Mouse (Mus musculus): ENCODE data around the gene Guca1b. TPM values are rescaled to one million over a fixed set of nuclear protein-coding genes. Genes with fewer than 3 reads are reported as not detected.
"Not testable (repeated sequence)": the region's sequence is repeated elsewhere in the genome, so short reads cannot be mapped to it uniquely, and the experiment has no call there.

The Guca1b gene
- polyA plus RNA-seq, 1 experiment from 2014 or later, result 0.85 TPM

DNA sequence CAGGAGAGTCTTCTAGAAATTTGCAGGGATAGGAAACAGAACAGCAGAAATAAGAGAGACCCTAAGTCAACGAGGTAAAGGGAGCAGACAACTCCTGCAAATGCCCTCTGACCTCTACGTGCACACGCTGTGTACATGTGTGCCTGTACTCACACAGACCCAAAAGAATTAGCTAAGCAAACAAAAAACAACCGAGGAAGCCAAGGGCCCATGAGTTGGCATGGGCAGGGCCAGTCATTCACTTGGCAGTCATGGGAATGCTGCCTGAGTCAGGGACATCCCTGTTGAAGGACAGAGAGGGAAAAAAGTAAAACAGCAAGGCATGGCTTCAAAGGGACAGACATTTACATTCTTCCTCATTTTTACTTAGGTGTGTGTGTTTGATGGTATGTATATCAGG, 1.9 kb upstream of the Guca1b start:
- no peak overlapping the region for H3K27ac ChIP-seq
- no peaks in the 10 kb centered on the region for H3K4me1 ChIP-seq
- no peak overlapping the region for H3K9ac ChIP-seq
- no peak overlapping the region for H3K4me2 ChIP-seq (replicated peaks)
- 90% methylated on average over 4 of the region's 4 CpGs for WGBS
- peaks cover 9% of the 10 kb centered on the region; the same call in 1 of the 2 replicates for H3K9me3 ChIP-seq
- peaks cover 25% of the 10 kb centered on the region for H3K36me3 ChIP-seq
- no peaks in the 10 kb centered on the region for H3K27me3 ChIP-seq (replicated peaks)
- H3K4me3 ChIP-seq, result no peak overlapping the region
- no peak for ATAC-seq (ENCODE audit: low FRiP score, low read depth)

- H3K27ac ChIP-seq, result no peak overlapping the region
- 88% methylated on average over 3 of the region's 3 CpGs for WGBS
- no peak for ATAC-seq (ENCODE audit: low FRiP score, low read depth)
- peaks cover 9% of the 10 kb centered on the region; the same call in 1 of the 2 replicates for H3K9me3 ChIP-seq
- no peak overlapping the region for H3K4me2 ChIP-seq (replicated peaks)
- no peaks in the 10 kb centered on the region; the same call in 1 of the 2 replicates for H3K27me3 ChIP-seq (replicated peaks)
- H3K4me1 ChIP-seq, result no peaks in the 10 kb centered on the region
- H3K9ac ChIP-seq, result no peak overlapping the region
- H3K36me3 ChIP-seq, result peaks cover 19% of the 10 kb centered on the region
- H3K4me3 ChIP-seq, result no peak overlapping the region
These were observed 1.1 kb upstream of the Guca1b start for GRCm38 (mm10) chr17:47384064-47384463.

DNA sequence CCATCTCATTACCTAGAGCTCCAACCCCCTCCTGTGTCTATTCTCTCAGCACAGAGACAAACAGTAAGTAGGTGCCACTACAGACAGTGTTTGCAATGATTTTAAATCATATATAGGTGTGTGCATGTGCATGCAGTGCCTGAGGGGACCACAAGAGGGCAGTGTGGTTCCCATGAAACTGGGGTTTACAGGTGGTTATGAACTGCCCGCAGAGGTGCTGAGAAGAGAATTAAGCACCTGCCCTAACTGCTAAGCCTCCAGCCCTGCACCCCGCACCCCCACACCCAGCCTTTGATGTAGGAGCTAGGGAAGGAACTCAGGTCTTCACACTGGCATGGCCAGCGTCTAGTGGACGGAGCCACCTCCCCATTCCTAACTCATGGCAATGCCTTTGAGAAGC, 1.5 kb downstream of the Guca1b start:
- 57% methylated on average over 4 of the region's 4 CpGs for WGBS
- no peak overlapping the region for H3K4me2 ChIP-seq (replicated peaks)
- no peak overlapping the region for H3K9ac ChIP-seq
- no peak overlapping the region for H3K27ac ChIP-seq
- H3K4me3 ChIP-seq, result no peak overlapping the region
- no peak for ATAC-seq (ENCODE audit: low FRiP score, low read depth)
- no peaks in the 10 kb centered on the region for H3K4me1 ChIP-seq
- peaks cover 9% of the 10 kb centered on the region; the same call in 1 of the 2 replicates for H3K9me3 ChIP-seq
- H3K36me3 ChIP-seq, result peaks cover 4% of the 10 kb centered on the region
- no peaks in the 10 kb centered on the region; the same call in 1 of the 2 replicates for H3K27me3 ChIP-seq (replicated peaks)

DNA sequence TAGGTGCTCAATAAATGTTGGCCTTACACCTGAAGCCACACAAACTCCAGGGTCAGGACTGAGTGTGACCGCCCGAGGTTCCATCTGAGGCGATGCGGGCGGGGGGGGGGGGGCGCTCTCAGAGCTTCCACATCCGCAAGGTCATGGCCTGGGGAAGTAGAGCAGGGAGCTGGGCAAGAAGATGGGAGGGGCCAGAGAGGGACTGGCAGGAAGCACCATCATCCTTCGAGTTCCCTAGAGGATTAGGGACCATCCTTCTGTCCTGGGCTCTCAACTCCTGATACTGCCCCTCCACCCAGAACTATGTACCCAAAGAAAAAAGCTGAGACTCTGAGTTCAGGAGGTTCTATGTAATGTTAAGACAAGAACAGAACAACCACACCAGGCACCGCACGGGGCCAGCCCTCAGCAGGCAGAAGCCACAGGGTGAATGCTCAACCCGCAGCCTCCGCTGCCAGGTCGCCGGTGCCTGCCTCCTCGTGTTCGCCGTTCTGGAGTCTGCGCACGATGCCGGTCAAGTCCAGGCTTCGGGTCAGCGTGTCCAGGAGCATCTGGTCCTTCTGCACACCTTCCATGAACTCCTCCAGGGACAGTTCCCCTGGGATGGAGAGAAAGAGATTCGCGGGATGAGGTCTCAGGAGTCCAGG, 9.2 kb downstream of the Guca1b start:
- peaks cover 9% of the 10 kb centered on the region; the same call in 1 of the 2 replicates for H3K4me1 ChIP-seq
- no peak overlapping the region for H3K27ac ChIP-seq
- 23% methylated on average over 24 of the region's 24 CpGs for WGBS
- peak overlapping the region; percentile 14; the same call in 1 of the 2 replicates for H3K4me3 ChIP-seq
- H3K9ac ChIP-seq, result no peak overlapping the region; the same call in 1 of the 2 replicates
- H3K4me2 ChIP-seq (replicated peaks), result peak overlapping the region; percentile 50
- H3K27me3 ChIP-seq (replicated peaks), result peaks cover 16% of the 10 kb centered on the region
- no peaks in the 10 kb centered on the region for H3K36me3 ChIP-seq
- ATAC-seq (ENCODE audit: low FRiP score, low read depth), result no peak
- H3K9me3 ChIP-seq, result no peaks in the 10 kb centered on the region

- Histone ChIP-seq H3K4me2 (replicated peaks) (peak overlapping the region; percentile 50), H3K27me3 (replicated peaks) (peaks cover 16% of the 10 kb centered on the region), H3K9ac (no peak overlapping the region), H3K4me3 (peak overlapping the region; percentile 20; the same call in 1 of the 2 replicates), H3K9me3 (no peaks in the 10 kb centered on the region), H3K36me3 (no peaks in the 10 kb centered on the region), H3K27ac (no peak overlapping the region), H3K4me1 (peaks cover 9% of the 10 kb centered on the region; the same call in 1 of the 2 replicates)
- ATAC-seq (ENCODE audit: low FRiP score, low read depth), result peak; percentile 72
- 4% methylated on average over 19 of the region's 20 CpGs for WGBS
These were observed 10.3 kb downstream of the Guca1b start for GRCm38 (mm10) chr17:47395376-47395913.

DNA sequence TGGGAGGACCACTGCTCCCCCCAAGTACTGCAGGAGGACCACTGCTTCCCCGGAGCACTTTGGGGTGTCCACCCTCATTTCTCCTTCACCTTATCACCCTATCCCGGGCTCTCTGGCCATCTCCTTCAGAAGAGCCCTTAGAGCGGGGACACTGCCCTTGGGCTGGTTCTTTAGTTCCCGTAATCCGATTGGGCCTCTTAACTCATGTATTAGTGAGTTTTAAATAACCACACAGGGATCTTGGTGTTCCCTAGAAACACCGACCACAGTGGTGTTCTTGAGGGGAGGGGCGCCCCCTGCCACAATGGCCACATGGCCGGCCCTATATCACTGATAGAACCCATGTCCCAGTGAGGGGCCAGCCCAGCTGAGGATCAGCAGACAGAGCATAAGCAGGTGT, 13.9 kb downstream of the Guca1b start:
- Histone ChIP-seq H3K4me1 (peaks cover 9% of the 10 kb centered on the region; the same call in 1 of the 2 replicates), H3K9ac (no peak overlapping the region), H3K4me2 (replicated peaks) (no peak overlapping the region), H3K27me3 (replicated peaks) (peaks cover 15% of the 10 kb centered on the region), H3K4me3 (no peak overlapping the region), H3K27ac (no peak overlapping the region), H3K9me3 (no peaks in the 10 kb centered on the region), H3K36me3 (no peaks in the 10 kb centered on the region)
- WGBS, result 88% methylated on average over 8 of the region's 8 CpGs
- ATAC-seq (ENCODE audit: low FRiP score, low read depth), result no peak

DNA sequence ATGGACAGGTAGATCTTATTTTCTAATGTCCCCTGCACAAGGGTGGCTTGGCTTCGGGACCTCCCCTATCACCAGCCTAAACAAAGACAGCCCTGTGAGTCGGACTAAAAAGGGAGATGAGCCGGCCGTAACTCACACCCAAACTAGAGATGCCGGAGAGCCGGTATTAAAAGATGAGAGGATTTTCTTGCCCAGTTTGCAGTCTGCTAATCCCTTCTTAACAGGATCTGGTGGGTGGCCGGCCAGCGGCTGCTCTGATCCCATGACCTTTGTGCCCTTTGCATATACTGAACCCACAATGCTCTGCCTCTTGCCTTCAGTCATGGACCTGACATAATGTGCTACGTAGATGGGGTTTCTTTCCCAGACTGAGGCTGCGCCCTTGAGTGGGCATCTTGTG, 15.3 kb downstream of the Guca1b start, which contains the start of gene Guca1a:
TSS of gene Guca1a (minus strand) at position 134 of the 400 bp plus-strand sequence.
- WGBS, result 67% methylated on average over 10 of the region's 10 CpGs
- no peak for ATAC-seq (ENCODE audit: low FRiP score, low read depth)

GRCm38 (mm10) chr17:47407717-47408557, 22.7 kb downstream of the Guca1b start:
- H3K4me2 ChIP-seq (replicated peaks), result no peak overlapping the region
- H3K4me1 ChIP-seq, result peaks cover 6% of the 10 kb centered on the region; the same call in 1 of the 2 replicates
- WGBS, result 66% methylated on average over 10 of the region's 10 CpGs
- peaks cover 28% of the 10 kb centered on the region for H3K27me3 ChIP-seq (replicated peaks)
- H3K36me3 ChIP-seq, result no peaks in the 10 kb centered on the region
- no peak overlapping the region for H3K9ac ChIP-seq
- H3K4me3 ChIP-seq, result no peak overlapping the region
- no peak overlapping the region for H3K27ac ChIP-seq
- ATAC-seq (ENCODE audit: low FRiP score, low read depth), result no peak
- no peaks in the 10 kb centered on the region for H3K9me3 ChIP-seq

More for the DNA sequence above, 15.3 kb downstream of the Guca1b start, which contains the start of gene Guca1a:
- Histone ChIP-seq H3K27me3 (replicated peaks) (peaks cover 4% of the 10 kb centered on the region; the same call in 1 of the 2 replicates), H3K36me3 (no peaks in the 10 kb centered on the region), H3K9ac (no peak within 1 kb of the TSS), H3K4me2 (replicated peaks) (no peak within 1 kb of the TSS), H3K9me3 (no peaks in the 10 kb centered on the region), H3K4me1 (no peaks in the 10 kb centered on the region), H3K27ac (no peak within 1 kb of the TSS), H3K4me3 (no peak within 1 kb of the TSS)

DNA sequence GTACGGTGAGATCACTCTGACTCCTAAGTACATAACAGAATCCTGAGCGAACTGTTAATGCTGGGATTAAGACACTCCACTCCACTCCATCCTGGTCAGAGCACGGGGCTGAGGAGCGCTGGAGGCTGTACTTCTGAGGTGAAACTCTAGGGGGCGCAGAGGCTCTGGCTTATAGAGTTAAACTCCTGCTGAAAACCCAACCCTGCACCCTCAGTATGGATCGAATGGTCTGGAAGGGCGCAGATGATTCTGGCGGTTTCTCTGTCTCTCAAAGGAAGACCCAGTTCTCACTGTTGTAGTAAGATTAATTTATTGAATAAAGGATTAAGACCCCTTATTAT, 23.3 kb downstream of the Guca1b start:
- no peak overlapping the region for H3K4me2 ChIP-seq (replicated peaks)
- no peaks in the 10 kb centered on the region for H3K9me3 ChIP-seq
- H3K27me3 ChIP-seq (replicated peaks), result peaks cover 34% of the 10 kb centered on the region
- H3K27ac ChIP-seq, result no peak overlapping the region
- H3K4me3 ChIP-seq, result no peak overlapping the region
- ATAC-seq (ENCODE audit: low FRiP score, low read depth), result no peak
- no peaks in the 10 kb centered on the region for H3K36me3 ChIP-seq
- H3K9ac ChIP-seq, result no peak overlapping the region
- peaks cover 6% of the 10 kb centered on the region; the same call in 1 of the 2 replicates for H3K4me1 ChIP-seq
- 24% methylated on average over 8 of the region's 8 CpGs for WGBS

- WGBS, result 3% methylated on average over 74 of the region's 74 CpGs
- Histone ChIP-seq H3K4me3 (peak overlapping the region; percentile 30), H3K27me3 (replicated peaks) (peaks cover 37% of the 10 kb centered on the region), H3K4me2 (replicated peaks) (peak overlapping the region; percentile 60)
- not testable (repeated sequence) for H3K27ac ChIP-seq; H3K36me3 ChIP-seq; H3K4me1 ChIP-seq; H3K9me3 ChIP-seq; ATAC-seq (ENCODE audit: low FRiP score, low read depth); H3K9ac ChIP-seq
These were observed 25.0 kb downstream of the Guca1b start for GRCm38 (mm10) chr17:47409897-47410861.

DNA sequence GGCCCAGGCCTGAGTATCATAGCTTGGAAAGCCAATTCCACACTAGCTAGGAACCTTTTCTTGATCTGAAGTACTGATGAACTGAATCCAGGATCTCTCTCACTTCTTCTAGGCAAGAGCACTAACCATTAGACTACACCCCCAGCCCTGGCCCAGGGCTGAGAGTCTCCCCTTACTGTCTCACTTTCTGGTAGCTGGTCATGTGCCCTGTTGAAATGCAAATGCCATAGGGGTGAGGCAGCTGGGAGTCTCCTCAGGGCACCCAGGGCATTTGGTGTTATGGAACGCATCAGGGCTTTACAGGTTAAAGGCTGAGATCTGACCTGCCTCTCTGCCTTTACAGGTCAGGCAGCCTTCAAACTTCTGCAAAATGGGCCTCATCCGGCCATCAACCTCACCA, 35.0 kb downstream of the Guca1b start:
- Histone ChIP-seq H3K36me3 (no peaks in the 10 kb centered on the region), H3K9ac (no peak overlapping the region), H3K9me3 (no peaks in the 10 kb centered on the region), H3K4me1 (no peaks in the 10 kb centered on the region), H3K4me3 (no peak overlapping the region), H3K4me2 (replicated peaks) (no peak overlapping the region), H3K27ac (no peak overlapping the region), H3K27me3 (replicated peaks) (no peaks in the 10 kb centered on the region)
- WGBS, result 65% methylated on average over 2 of the region's 2 CpGs
- ATAC-seq (ENCODE audit: low FRiP score, low read depth), result no peak
